Mouse (Mus musculus) liver, embryonic 16.5 days (tissue): Measurements from ENCODE around the gene Trank1. TPM values are rescaled to one million over a fixed set of nuclear protein-coding genes. Genes with fewer than 3 reads are reported as not detected.

Experiments
- ATAC-seq: fragments of 200-750 bp; cut with Nextera tagmentation; 2 replicates; pipeline ENCODE4 v1.8.0; 2017; ENCODE audit warnings: low read depth, mild to moderate bottlenecking, moderate number of reproducible peaks, moderate library complexity
- H3K27ac ChIP-seq: fragments of 300-500 bp; sonication (generic); 2 replicates; pipeline ENCODE4 v1.5.1; 2014; ENCODE audit warnings: mild to moderate bottlenecking, low read length
- H3K27me3 ChIP-seq: fragments of 300-500 bp; sonication (generic); 2 replicates; pipeline ENCODE4 v1.6.1; 2014; ENCODE audit warnings: low read depth, low read length, mixed read lengths; ENCODE audit not compliant: control insufficient read depth, insufficient read depth
- H3K36me3 ChIP-seq: fragments of 300-500 bp; sonication (generic); 2 replicates; pipeline ENCODE4 v1.6.1; 2014; ENCODE audit warnings: mild to moderate bottlenecking; ENCODE audit not compliant: control insufficient read depth, insufficient read depth
- H3K4me1 ChIP-seq: fragments of 300-500 bp; sonication (generic); 2 replicates; pipeline ENCODE4 v1.6.1; 2014; ENCODE audit warnings: low read depth, low read length, mixed read lengths; ENCODE audit not compliant: control insufficient read depth
- H3K4me2 ChIP-seq: fragments of 300-500 bp; sonication (generic); 2 replicates; pipeline ENCODE4 v1.6.1; 2014; ENCODE audit warnings: low read depth, low read length, mixed read lengths
- H3K4me3 ChIP-seq: fragments of 300-500 bp; sonication (generic); 2 replicates; pipeline ENCODE4 v1.5.1; 2014; ENCODE audit warnings: low read depth, mild to moderate bottlenecking, low read length
- H3K9ac ChIP-seq: fragments of 300-500 bp; sonication (generic); 2 replicates; pipeline ENCODE4 v1.6.1; 2014; ENCODE audit warnings: low read depth, low read length
- H3K9me3 ChIP-seq: fragments of 300-500 bp; sonication (generic); replicated peaks from 2 replicates; pipeline ENCODE4 v1.6.1; 2016; ENCODE audit warnings: low read length; ENCODE audit not compliant: control insufficient read depth
- WGBS: fragments of 180-500 bp; shearing (Covaris S2); extraction: QIAGEN DNeasy Blood & Tissue Kit; methylation state at CpG from one replicate; pipeline ENCODE4 v1.1.7; 2014; ENCODE audit not compliant: insufficient replicate concordance; 5-methylcytosine and 5-hydroxymethylcytosine counted together
- polyA plus RNA-seq: library from polyadenylated mRNA; unstranded; fragments of >200 nt; fragmentation: Nextera tagmentation; extraction: Ambion mirVana; gene quantifications from 2 replicates; pipeline ENCODE4 v1.2.1, GENCODE M21; 2015

Gene Trank1
- polyA plus RNA-seq, 1 experiment from 2014 or later = 0.02 TPM

GRCm38 (mm10) chr9:111421862-111422261, 110.3 kb downstream of the Trank1 start:
- Histone ChIP-seq H3K4me3 (no peak overlapping the region), H3K4me2 (no peak overlapping the region), H3K27me3 (no peaks in the 10 kb centered on the region), H3K36me3 (no peaks in the 10 kb centered on the region), H3K27ac (no peak overlapping the region), H3K9ac (no peak overlapping the region), H3K4me1 (no peaks in the 10 kb centered on the region), H3K9me3 (no peaks in the 10 kb centered on the region)
- ATAC-seq = no peak
- 50% methylated on average over 2 of the region's 2 CpGs for WGBS

- Histone ChIP-seq H3K27me3 (no peaks in the 10 kb centered on the region), H3K4me1 (no peaks in the 10 kb centered on the region), H3K4me3 (no peak overlapping the region), H3K27ac (no peak overlapping the region), H3K9me3 (no peaks in the 10 kb centered on the region), H3K9ac (no peak overlapping the region), H3K4me2 (no peak overlapping the region), H3K36me3 (no peaks in the 10 kb centered on the region)
- 59% methylated on average over 5 of the region's 5 CpGs for WGBS
- ATAC-seq = no peak
These were observed 111.0 kb downstream of the Trank1 start for GRCm38 (mm10) chr9:111422567-111422966.

- 54% methylated on average over 6 of the region's 6 CpGs for WGBS
- no peak for ATAC-seq
- Histone ChIP-seq H3K9me3 (no peaks in the 10 kb centered on the region), H3K27me3 (no peaks in the 10 kb centered on the region), H3K27ac (no peak overlapping the region), H3K4me3 (no peak overlapping the region), H3K9ac (no peak overlapping the region), H3K36me3 (no peaks in the 10 kb centered on the region), H3K4me1 (no peaks in the 10 kb centered on the region), H3K4me2 (no peak overlapping the region)
These were observed 113.6 kb downstream of the Trank1 start for GRCm38 (mm10) chr9:111425113-111425512.

- 60% methylated on average over 4 of the region's 4 CpGs for WGBS
- ATAC-seq = no peak
- no peaks in the 10 kb centered on the region for H3K9me3 ChIP-seq
- H3K9ac ChIP-seq = no peak overlapping the region
- H3K4me3 ChIP-seq = no peak overlapping the region
- H3K27me3 ChIP-seq = no peaks in the 10 kb centered on the region
- no peak overlapping the region for H3K27ac ChIP-seq
- H3K4me1 ChIP-seq = no peaks in the 10 kb centered on the region
- H3K36me3 ChIP-seq = no peaks in the 10 kb centered on the region
- H3K4me2 ChIP-seq = no peak overlapping the region
These were observed 114.4 kb downstream of the Trank1 start for GRCm38 (mm10) chr9:111425952-111426351.

GRCm38 (mm10) chr9:111427891-111428555, 116.5 kb downstream of the Trank1 start:
- Histone ChIP-seq H3K4me3 (no peak overlapping the region), H3K36me3 (no peaks in the 10 kb centered on the region), H3K27ac (no peak overlapping the region)

GRCm38 (mm10) chr9:111428698-111429362, 117.3 kb downstream of the Trank1 start:
- WGBS = 58% methylated on average over 8 of the region's 8 CpGs
- ATAC-seq = no peak
- H3K4me2 ChIP-seq = no peak overlapping the region
- H3K36me3 ChIP-seq = no peaks in the 10 kb centered on the region
- no peaks in the 10 kb centered on the region for H3K9me3 ChIP-seq
- H3K4me3 ChIP-seq = no peak overlapping the region
- no peaks in the 10 kb centered on the region for H3K27me3 ChIP-seq
- H3K27ac ChIP-seq = no peak overlapping the region
- H3K4me1 ChIP-seq = no peaks in the 10 kb centered on the region
- H3K9ac ChIP-seq = no peak overlapping the region

More at GRCm38 (mm10) chr9:111427891-111428555, 116.5 kb downstream of the Trank1 start:
- H3K4me2 ChIP-seq = no peak overlapping the region
- WGBS = 61% methylated on average over 9 of the region's 9 CpGs
- H3K4me1 ChIP-seq = no peaks in the 10 kb centered on the region
- no peaks in the 10 kb centered on the region for H3K27me3 ChIP-seq
- ATAC-seq = no peak
- H3K9me3 ChIP-seq = no peaks in the 10 kb centered on the region
- no peak overlapping the region for H3K9ac ChIP-seq

GRCm38 (mm10) chr9:111429363-111429750, 117.8 kb downstream of the Trank1 start:
- no peaks in the 10 kb centered on the region for H3K4me1 ChIP-seq
- H3K27ac ChIP-seq = no peak overlapping the region
- WGBS = 34% methylated on average over 2 of the region's 2 CpGs
- H3K36me3 ChIP-seq = no peaks in the 10 kb centered on the region
- no peaks in the 10 kb centered on the region for H3K27me3 ChIP-seq
- H3K9ac ChIP-seq = no peak overlapping the region
- H3K4me3 ChIP-seq = no peak overlapping the region
- H3K4me2 ChIP-seq = no peak overlapping the region
- ATAC-seq = no peak
- no peaks in the 10 kb centered on the region for H3K9me3 ChIP-seq

GRCm38 (mm10) chr9:111435429-111435828, 123.9 kb downstream of the Trank1 start:
- H3K4me2 ChIP-seq = no peak overlapping the region
- 53% methylated on average over 2 of the region's 2 CpGs for WGBS
- no peak for ATAC-seq

More at GRCm38 (mm10) chr9:111435429-111435828, 123.9 kb downstream of the Trank1 start:
- Histone ChIP-seq H3K4me3 (no peak overlapping the region), H3K27me3 (peaks cover 20% of the 10 kb centered on the region), H3K27ac (no peak overlapping the region), H3K36me3 (no peaks in the 10 kb centered on the region), H3K4me1 (no peaks in the 10 kb centered on the region), H3K9me3 (no peaks in the 10 kb centered on the region), H3K9ac (no peak overlapping the region)
